Mouse (Mus musculus) c-Kit-positive CD71-positive TER-119-negative erythroid progenitor cells, embryonic 14.5 days (primary cell): ENCODE measurements around the gene Dusp8.

ENCODE experiments used
- DNase-seq: peaks from one replicate; pipeline ENCODE4 v3.0.0-alpha.2; 2013; ENCODE audit warnings: low read depth

Gene Dusp8

GRCm38 (mm10) chr7:142086159-142086905, 9.3 kb downstream of the Dusp8 start:
- DNase-seq = no peak

- DNase-seq = no peak
Observed at GRCm38 (mm10) chr7:142084820-142085219, 10.8 kb downstream of the Dusp8 start.

- DNase-seq = no peak
Observed at GRCm38 (mm10) chr7:142084395-142084794, 11.2 kb downstream of the Dusp8 start.

GRCm38 (mm10) chr7:142083588-142084317, 11.9 kb downstream of the Dusp8 start:
- DNase-seq = no peak

- no peak for DNase-seq
Observed at GRCm38 (mm10) chr7:142082607-142083006, 13.0 kb downstream of the Dusp8 start.

- no peak for DNase-seq
Observed at GRCm38 (mm10) chr7:142082179-142082578, 13.5 kb downstream of the Dusp8 start.

GRCm38 (mm10) chr7:142081736-142082135, 13.9 kb downstream of the Dusp8 start:
- DNase-seq = no peak

GRCm38 (mm10) chr7:142080876-142081275, 14.8 kb downstream of the Dusp8 start:
- no peak for DNase-seq

- no peak for DNase-seq
Observed at GRCm38 (mm10) chr7:142079365-142079764, 16.3 kb downstream of the Dusp8 start.

GRCm38 (mm10) chr7:142077138-142077537, 18.5 kb downstream of the Dusp8 start:
- DNase-seq = no peak

- DNase-seq = no peak
Observed at GRCm38 (mm10) chr7:142074146-142074886, 21.3 kb downstream of the Dusp8 start.

- DNase-seq = no peak
Observed at GRCm38 (mm10) chr7:142071717-142072116, 23.9 kb downstream of the Dusp8 start.

GRCm38 (mm10) chr7:142071212-142071578, 24.4 kb downstream of the Dusp8 start:
- no peak for DNase-seq

GRCm38 (mm10) chr7:142070458-142071211, 25.0 kb downstream of the Dusp8 start:
- peak; percentile 61 for DNase-seq

- no peak for DNase-seq
Observed at GRCm38 (mm10) chr7:142068429-142068828, 27.2 kb downstream of the Dusp8 start.

GRCm38 (mm10) chr7:142060931-142061565, 34.6 kb downstream of the Dusp8 start, which contains the start of gene Mob2:
Mob2 (minus strand) TSS chr7:142061065.
- peak; percentile 77 for DNase-seq

GRCm38 (mm10) chr7:142060185-142060930, 35.3 kb downstream of the Dusp8 start:
- DNase-seq = peak; percentile 33

- peak; percentile 44 for DNase-seq
Observed at GRCm38 (mm10) chr7:142059024-142059423, 36.6 kb downstream of the Dusp8 start.

- no peak for DNase-seq
Observed at GRCm38 (mm10) chr7:142057121-142057520, 38.5 kb downstream of the Dusp8 start.

GRCm38 (mm10) chr7:142056601-142057061, 39.0 kb downstream of the Dusp8 start:
- no peak for DNase-seq

GRCm38 (mm10) chr7:142055431-142055830, 40.2 kb downstream of the Dusp8 start:
- DNase-seq = no peak
